Mouse (Mus musculus) ES-CJ7 (cell line): Measurements from ENCODE around the gene Vegfa.

Experiments used
- DNase-seq: peaks from one replicate; pipeline ENCODE4 v3.0.0; 2011; ENCODE audit warnings: low read depth, low spot score

Gene Vegfa

GRCm38 (mm10) chr17:46025927-46026668, 6.1 kb downstream of the Vegfa start:
- no peak for DNase-seq

DNA sequence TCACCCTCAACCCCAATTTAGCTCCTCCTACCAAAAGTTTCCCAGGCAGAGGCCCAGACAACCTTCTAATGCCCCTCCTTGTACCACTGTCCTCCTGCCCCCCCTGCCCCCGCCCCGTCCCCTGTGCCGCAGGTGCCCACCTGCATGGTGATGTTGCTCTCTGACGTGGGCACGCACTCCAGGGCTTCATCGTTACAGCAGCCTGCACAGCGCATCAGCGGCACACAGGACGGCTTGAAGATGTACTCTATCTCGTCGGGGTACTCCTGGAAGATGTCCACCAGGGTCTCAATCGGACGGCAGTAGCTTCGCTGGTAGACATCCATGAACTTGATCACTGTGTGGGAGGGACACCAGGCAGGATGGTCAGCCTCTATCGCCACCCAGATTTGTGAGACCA, 7.0 kb downstream of the Vegfa start:
- no peak for DNase-seq

DNA sequence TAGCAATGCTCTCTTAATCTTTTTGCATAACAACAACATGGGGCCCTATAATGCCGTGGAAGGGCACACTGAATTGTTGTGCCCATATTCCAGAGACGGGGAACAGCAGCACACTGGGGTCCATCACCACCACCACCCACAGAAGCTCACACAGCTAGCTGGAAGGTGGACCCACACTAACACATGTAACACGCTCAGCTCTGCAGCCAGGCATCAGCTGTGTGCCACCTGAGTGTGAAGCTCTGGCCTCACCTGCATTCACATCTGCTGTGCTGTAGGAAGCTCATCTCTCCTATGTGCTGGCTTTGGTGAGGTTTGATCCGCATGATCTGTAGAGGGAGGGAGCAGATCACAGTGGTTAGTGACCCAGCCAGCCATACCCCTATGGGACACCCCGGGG, 8.0 kb downstream of the Vegfa start:
- no peak for DNase-seq

DNA sequence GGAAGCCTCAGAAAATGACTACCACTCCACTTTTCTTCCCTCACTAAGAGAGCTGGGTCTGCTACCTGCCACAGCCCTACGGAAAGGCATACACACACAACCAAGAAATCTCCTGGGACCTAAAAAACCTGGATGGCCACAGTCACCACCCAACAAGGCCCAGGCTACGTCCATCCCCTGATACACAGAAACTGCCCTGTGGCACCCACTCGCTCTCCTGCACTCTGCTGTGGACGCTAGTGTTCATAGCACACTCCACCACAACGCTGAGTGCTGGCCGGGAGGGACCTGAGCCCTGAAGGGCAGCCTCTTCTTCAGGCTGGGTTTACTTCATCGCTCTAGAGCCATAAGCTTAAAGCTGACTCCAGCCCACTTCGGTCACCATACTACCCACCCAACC, 8.6 kb downstream of the Vegfa start:
- DNase-seq: no peak

GRCm38 (mm10) chr17:46022934-46023333, 9.2 kb downstream of the Vegfa start:
- DNase-seq: no peak

- no peak for DNase-seq
Observed at GRCm38 (mm10) chr17:46022427-46022826, 9.7 kb downstream of the Vegfa start.

- DNase-seq: no peak
Observed at GRCm38 (mm10) chr17:46021760-46022159, 10.4 kb downstream of the Vegfa start.

- no peak for DNase-seq
Observed at GRCm38 (mm10) chr17:46021173-46021572, 11.0 kb downstream of the Vegfa start.

GRCm38 (mm10) chr17:46020579-46020978, 11.6 kb downstream of the Vegfa start:
- DNase-seq: no peak

- no peak for DNase-seq
Observed at GRCm38 (mm10) chr17:46018736-46019004, 13.5 kb downstream of the Vegfa start.

DNA sequence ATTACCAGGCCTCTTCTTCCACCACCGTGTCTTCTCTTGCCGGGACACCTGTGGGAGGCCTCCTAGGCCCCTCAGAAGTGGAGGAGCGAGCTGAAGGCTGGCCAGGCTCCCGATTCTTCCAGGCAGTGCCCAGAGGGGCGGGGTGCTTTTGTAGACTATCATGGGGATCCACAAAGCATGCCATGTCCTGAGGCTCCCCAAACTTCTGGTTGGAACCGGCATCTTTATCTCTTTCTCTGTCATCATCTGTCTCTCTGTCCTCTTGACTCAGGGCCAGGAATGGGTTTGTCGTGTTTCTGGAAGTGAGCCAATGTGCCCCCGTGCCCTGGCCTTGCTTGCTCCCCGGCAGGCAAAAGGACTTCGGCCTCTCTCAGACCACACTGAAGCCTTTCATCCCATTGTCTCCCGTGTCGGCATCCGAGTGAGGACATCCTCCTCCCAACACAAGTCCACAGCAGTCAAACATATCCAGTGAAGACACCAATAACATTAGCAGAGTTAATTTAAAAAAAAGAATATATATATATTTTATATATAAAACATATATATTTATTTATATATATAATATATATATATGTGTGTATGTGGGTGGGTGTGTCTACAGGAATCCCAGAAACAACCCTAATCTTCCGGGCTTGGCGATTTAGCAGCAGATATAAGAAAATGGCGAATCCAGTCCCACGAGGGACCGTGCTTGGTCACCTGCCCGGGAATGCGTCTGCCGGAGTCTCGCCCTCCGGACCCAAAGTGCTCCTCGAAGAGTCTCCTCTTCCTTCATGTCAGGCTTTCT, 14.0 kb downstream of the Vegfa start:
- no peak for DNase-seq

GRCm38 (mm10) chr17:46016617-46017016, 15.6 kb downstream of the Vegfa start:
- DNase-seq: no peak

- no peak for DNase-seq
Observed at GRCm38 (mm10) chr17:46015967-46016366, 16.2 kb downstream of the Vegfa start.

DNA sequence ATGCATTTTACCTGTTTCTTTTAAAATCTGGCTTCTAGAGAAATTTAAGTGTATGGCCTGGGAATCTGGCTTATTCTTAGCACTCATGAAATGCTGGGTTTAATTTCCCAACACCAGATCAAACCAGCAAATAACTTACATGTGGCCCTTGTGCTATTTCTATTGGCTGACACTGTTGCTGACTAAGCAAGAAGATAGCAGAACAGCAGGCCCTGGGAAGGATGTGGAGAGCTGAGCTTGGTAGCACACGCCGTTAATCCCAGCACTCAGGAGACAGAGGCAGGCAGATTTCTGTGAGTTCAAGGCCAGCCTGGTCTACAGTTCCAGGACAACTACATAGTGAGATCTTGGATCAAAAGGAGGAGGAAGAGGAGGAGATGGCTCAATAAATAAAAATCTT, 17.2 kb downstream of the Vegfa start:
- no peak for DNase-seq

DNA sequence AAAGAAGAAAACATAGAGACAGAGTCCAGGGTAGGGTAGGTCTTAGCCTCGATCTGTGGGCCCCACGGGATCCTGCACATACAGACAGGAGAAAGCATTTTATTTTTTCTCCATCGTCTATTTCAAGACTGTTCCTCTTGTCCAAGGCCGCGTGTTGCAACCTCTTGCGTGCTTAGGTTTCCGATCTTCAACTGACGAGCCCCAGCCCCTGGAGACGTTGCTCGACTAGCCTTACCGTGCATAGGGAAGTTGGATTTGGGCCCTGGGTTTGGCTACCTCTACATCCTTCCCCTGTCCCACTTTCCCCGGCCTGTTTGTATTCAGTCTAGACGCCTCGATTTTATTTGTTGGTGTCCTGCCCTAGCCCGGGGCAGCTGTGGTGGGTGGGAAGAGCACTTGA, 18.6 kb downstream of the Vegfa start:
- DNase-seq: no peak

- DNase-seq: no peak
Observed at GRCm38 (mm10) chr17:46012211-46012610, 20.0 kb downstream of the Vegfa start.

GRCm38 (mm10) chr17:46010462-46010861, 21.7 kb downstream of the Vegfa start:
- no peak for DNase-seq

DNA sequence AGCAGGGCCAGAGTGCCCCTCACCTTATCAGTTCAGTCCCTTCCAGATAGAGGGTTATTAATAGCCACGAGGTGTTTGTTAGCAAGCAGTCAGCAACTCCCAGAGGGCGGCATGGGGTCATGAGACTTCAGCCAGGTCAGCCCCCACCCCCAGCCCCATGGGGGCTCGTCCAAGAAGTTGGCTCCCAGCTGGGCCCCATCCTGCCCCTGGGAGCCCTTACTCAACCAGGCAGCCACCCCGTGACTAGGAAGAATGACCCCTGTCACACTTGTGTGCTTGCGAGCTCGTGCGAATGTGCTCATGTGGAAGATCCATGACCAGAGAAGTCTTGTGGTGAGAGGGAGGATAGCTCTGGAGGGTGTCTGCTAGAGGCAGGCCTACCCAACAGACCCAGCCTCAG, 23.0 kb downstream of the Vegfa start:
- DNase-seq: no peak

- no peak for DNase-seq
Observed at GRCm38 (mm10) chr17:46005458-46005857, 26.7 kb downstream of the Vegfa start.

GRCm38 (mm10) chr17:46004482-46004881, 27.7 kb downstream of the Vegfa start:
- no peak for DNase-seq

GRCm38 (mm10) chr17:46003717-46004481, 28.3 kb downstream of the Vegfa start:
- no peak for DNase-seq

- DNase-seq: no peak
Observed at GRCm38 (mm10) chr17:45999366-45999940, 32.7 kb downstream of the Vegfa start.
